Mouse (Mus musculus) heart, embryonic 13.5 days (tissue): ENCODE results near the gene Dstn. TPM values are rescaled to one million over a fixed set of nuclear protein-coding genes. Genes with fewer than 3 reads are reported as not detected.

ENCODE experiments used
- ATAC-seq: fragments of 200-750 bp; cut with Nextera tagmentation; 2 replicates; pipeline ENCODE4 v1.8.0; 2017; ENCODE audit warnings: moderate TSS enrichment; ENCODE audit not compliant: insufficient number of reproducible peaks, low FRiP score, low TSS enrichment; ENCODE audit errors: extremely low read depth
- H3K27ac ChIP-seq: fragments of 300-500 bp; sonication (generic); replicated peaks from 2 replicates; pipeline ENCODE4 v1.5.1; 2015; ENCODE audit warnings: moderate library complexity, mild to moderate bottlenecking, inconsistent platforms
- H3K27me3 ChIP-seq: fragments of 300-500 bp; sonication (generic); replicated peaks from 2 replicates; pipeline ENCODE4 v1.6.1; 2015; ENCODE audit warnings: mild to moderate bottlenecking, inconsistent platforms
- H3K36me3 ChIP-seq: fragments of 300-500 bp; sonication (generic); 2 replicates; pipeline ENCODE4 v1.6.1; 2015; ENCODE audit warnings: mild to moderate bottlenecking, inconsistent platforms
- H3K4me1 ChIP-seq: fragments of 300-500 bp; sonication (generic); 2 replicates; pipeline ENCODE4 v1.6.1; 2015; ENCODE audit warnings: inconsistent platforms
- H3K4me2 ChIP-seq: fragments of 300-500 bp; sonication (generic); 2 replicates; pipeline ENCODE4 v1.6.1; 2015; ENCODE audit warnings: inconsistent platforms, mild to moderate bottlenecking, moderate library complexity
- H3K4me3 ChIP-seq: fragments of 300-500 bp; sonication (generic); 2 replicates; pipeline ENCODE4 v1.5.1; 2015; ENCODE audit warnings: moderate library complexity, mild to moderate bottlenecking, inconsistent platforms
- H3K9ac ChIP-seq: fragments of 300-500 bp; sonication (generic); 2 replicates; pipeline ENCODE4 v1.6.1; 2015; ENCODE audit warnings: inconsistent platforms, mild to moderate bottlenecking, moderate library complexity
- H3K9me3 ChIP-seq: fragments of 300-500 bp; sonication (generic); 2 replicates; pipeline ENCODE4 v1.6.1; 2016; ENCODE audit warnings: inconsistent platforms
- WGBS: fragments of 180-500 bp; shearing (Covaris S2); methylation state at CpG from one replicate; pipeline ENCODE4 v1.1.7; 2015; ENCODE audit warnings: mixed read lengths; 5-methylcytosine and 5-hydroxymethylcytosine counted together
- polyA plus RNA-seq: library from polyadenylated mRNA; unstranded; fragments of >200 nt; fragmentation: Nextera tagmentation; extraction: Ambion mirVana; gene quantifications from 2 replicates; pipeline ENCODE4 v1.2.1, GENCODE M21; 2015

Dstn gene
- polyA plus RNA-seq, 1 experiment from 2014 or later: 860 TPM

GRCm38 (mm10) chr2:143918831-143919502 lies 3.8 kb downstream of the Dstn start:
- 39% methylated on average over 4 of the region's 4 CpGs for WGBS
- Histone ChIP-seq H3K27ac (peak overlapping the region; percentile 54; the same call in 1 of the 2 replicates), H3K9me3 (no peaks in the 10 kb centered on the region), H3K4me1 (peaks cover 61% of the 10 kb centered on the region), H3K36me3 (no peaks in the 10 kb centered on the region), H3K27me3 (no peaks in the 10 kb centered on the region), H3K4me2 (peak overlapping the region; percentile 69), H3K4me3 (peak overlapping the region; percentile 95), H3K9ac (peak overlapping the region; percentile 98)
- no peak for ATAC-seq

GRCm38 (mm10) chr2:143924085-143924484 lies 9.0 kb downstream of the Dstn start:
- peaks cover 53% of the 10 kb centered on the region for H3K4me1 ChIP-seq
- H3K36me3 ChIP-seq: no peaks in the 10 kb centered on the region
- peak overlapping the region; percentile 72 for H3K9ac ChIP-seq
- peak overlapping the region; percentile 60 for H3K4me2 ChIP-seq
- no peaks in the 10 kb centered on the region for H3K27me3 ChIP-seq
- H3K27ac ChIP-seq: peak overlapping the region; percentile 83
- peak overlapping the region; percentile 3; the same call in 1 of the 2 replicates for H3K4me3 ChIP-seq
- no peaks in the 10 kb centered on the region for H3K9me3 ChIP-seq
- no peak for ATAC-seq
- WGBS: 31% methylated on average over 7 of the region's 7 CpGs

- H3K9me3 ChIP-seq: no peaks in the 10 kb centered on the region
- H3K27ac ChIP-seq: no peak overlapping the region
- no peak overlapping the region for H3K4me3 ChIP-seq
- H3K27me3 ChIP-seq: no peaks in the 10 kb centered on the region
- H3K4me1 ChIP-seq: peaks cover 48% of the 10 kb centered on the region
- H3K36me3 ChIP-seq: no peaks in the 10 kb centered on the region
- ATAC-seq: no peak
- H3K9ac ChIP-seq: no peak overlapping the region
- 85% methylated on average over 6 of the region's 6 CpGs for WGBS
- H3K4me2 ChIP-seq: no peak overlapping the region
Measured at GRCm38 (mm10) chr2:143925826-143926225, 10.7 kb downstream of the Dstn start.

GRCm38 (mm10) chr2:143929607-143930311 lies 14.6 kb downstream of the Dstn start:
- H3K4me3 ChIP-seq: no peak overlapping the region
- H3K36me3 ChIP-seq: 0 out of 2 replicates have a peak, but pooled peaks cover 3% of the 10 kb centered on the region
- H3K4me1 ChIP-seq: peaks cover 56% of the 10 kb centered on the region
- no peak overlapping the region for H3K4me2 ChIP-seq
- no peaks in the 10 kb centered on the region for H3K27me3 ChIP-seq
- no peak for ATAC-seq
- no peak overlapping the region for H3K9ac ChIP-seq
- no peak overlapping the region for H3K27ac ChIP-seq
- H3K9me3 ChIP-seq: no peaks in the 10 kb centered on the region
- WGBS: 49% methylated on average over 3 of the region's 3 CpGs

- 59% methylated on average over 12 of the region's 12 CpGs for WGBS
- no peak for ATAC-seq
- Histone ChIP-seq H3K27me3 (no peaks in the 10 kb centered on the region), H3K9ac (no peak overlapping the region; the same call in 1 of the 2 replicates), H3K27ac (peak overlapping the region; percentile 29), H3K4me1 (peaks cover 59% of the 10 kb centered on the region), H3K4me3 (no peak overlapping the region), H3K4me2 (0 out of 2 replicates have a peak overlapping the region, but pooled peaks have one; percentile 5), H3K36me3 (0 out of 2 replicates have a peak, but pooled peaks cover 3% of the 10 kb centered on the region), H3K9me3 (no peaks in the 10 kb centered on the region)
Measured at GRCm38 (mm10) chr2:143932340-143932873, 17.3 kb downstream of the Dstn start.

- Histone ChIP-seq H3K27ac (peak overlapping the region; percentile 39; the same call in 1 of the 2 replicates), H3K9ac (0 out of 2 replicates have a peak overlapping the region, but pooled peaks have one; percentile 7), H3K4me3 (no peak overlapping the region), H3K4me1 (peaks cover 66% of the 10 kb centered on the region), H3K4me2 (no peak overlapping the region), H3K9me3 (no peaks in the 10 kb centered on the region), H3K27me3 (no peaks in the 10 kb centered on the region), H3K36me3 (peaks cover 10% of the 10 kb centered on the region)
- 65% methylated on average over 5 of the region's 5 CpGs for WGBS
- ATAC-seq: no peak
Measured at GRCm38 (mm10) chr2:143933516-143933915, 18.4 kb downstream of the Dstn start.

GRCm38 (mm10) chr2:143934439-143934838 lies 19.3 kb downstream of the Dstn start:
- H3K36me3 ChIP-seq: peaks cover 19% of the 10 kb centered on the region
- WGBS: 76% methylated on average over 8 of the region's 8 CpGs
- no peak for ATAC-seq
- H3K9ac ChIP-seq: no peak overlapping the region
- H3K27ac ChIP-seq: peak overlapping the region; percentile 39
- no peaks in the 10 kb centered on the region for H3K27me3 ChIP-seq
- H3K4me3 ChIP-seq: no peak overlapping the region
- no peaks in the 10 kb centered on the region for H3K9me3 ChIP-seq
- H3K4me1 ChIP-seq: peaks cover 71% of the 10 kb centered on the region
- H3K4me2 ChIP-seq: no peak overlapping the region

GRCm38 (mm10) chr2:143937861-143938260 lies 22.7 kb downstream of the Dstn start:
- 0 out of 2 replicates have a peak overlapping the region, but pooled peaks have one; percentile 2 for H3K27ac ChIP-seq
- WGBS: 63% methylated on average over 2 of the region's 2 CpGs
- H3K9me3 ChIP-seq: no peaks in the 10 kb centered on the region
- H3K27me3 ChIP-seq: no peaks in the 10 kb centered on the region
- no peak overlapping the region for H3K9ac ChIP-seq
- H3K4me3 ChIP-seq: no peak overlapping the region
- no peak for ATAC-seq
- peaks cover 44% of the 10 kb centered on the region for H3K4me1 ChIP-seq
- peaks cover 52% of the 10 kb centered on the region for H3K36me3 ChIP-seq
- H3K4me2 ChIP-seq: no peak overlapping the region

GRCm38 (mm10) chr2:143940406-143940805 lies 25.3 kb downstream of the Dstn start:
- Histone ChIP-seq H3K9me3 (no peaks in the 10 kb centered on the region), H3K4me1 (peaks cover 28% of the 10 kb centered on the region), H3K4me2 (no peak overlapping the region), H3K27me3 (no peaks in the 10 kb centered on the region), H3K9ac (no peak overlapping the region), H3K4me3 (no peak overlapping the region), H3K36me3 (peaks cover 72% of the 10 kb centered on the region), H3K27ac (no peak overlapping the region)
- ATAC-seq: no peak
- WGBS: 87% methylated on average over 5 of the region's 5 CpGs

- Histone ChIP-seq H3K36me3 (peaks cover 97% of the 10 kb centered on the region), H3K27me3 (no peaks in the 10 kb centered on the region), H3K4me3 (no peak overlapping the region), H3K4me2 (no peak overlapping the region), H3K4me1 (peaks cover 42% of the 10 kb centered on the region), H3K27ac (no peak overlapping the region), H3K9ac (no peak overlapping the region), H3K9me3 (no peaks in the 10 kb centered on the region)
- ATAC-seq: no peak
- WGBS: 88% methylated on average over 3 of the region's 3 CpGs
Measured at GRCm38 (mm10) chr2:143944796-143945195, 29.7 kb downstream of the Dstn start.

GRCm38 (mm10) chr2:143945466-143946075 lies 30.5 kb downstream of the Dstn start:
- WGBS: 82% methylated on average over 7 of the region's 7 CpGs
- no peak for ATAC-seq

More at GRCm38 (mm10) chr2:143945466-143946075, 30.5 kb downstream of the Dstn start:
- Histone ChIP-seq H3K9me3 (no peaks in the 10 kb centered on the region), H3K9ac (no peak overlapping the region), H3K4me1 (peaks cover 50% of the 10 kb centered on the region), H3K4me2 (no peak overlapping the region), H3K27ac (peak overlapping the region; percentile 29; the same call in 1 of the 2 replicates), H3K27me3 (no peaks in the 10 kb centered on the region), H3K36me3 (peaks cover 97% of the 10 kb centered on the region), H3K4me3 (no peak overlapping the region)
